Mouse (Mus musculus) stomach, embryonic 16.5 days (tissue): ENCODE data around the gene Med16. TPM values are rescaled to one million over a fixed set of nuclear protein-coding genes. Genes with fewer than 3 reads are reported as not detected.

Experiments
- ATAC-seq: fragments of 200-750 bp; cut with Nextera tagmentation; 2 replicates; pipeline ENCODE4 v1.8.0; 2017; ENCODE audit warnings: moderate number of reproducible peaks, moderate TSS enrichment; ENCODE audit not compliant: insufficient read depth, low FRiP score
- H3K27ac ChIP-seq: fragments of 300-500 bp; sonication (generic); 2 replicates; pipeline ENCODE4 v1.5.1; 2014; ENCODE audit warnings: low read length
- H3K27me3 ChIP-seq: fragments of 300-500 bp; sonication (generic); 2 replicates; pipeline ENCODE4 v1.6.1; 2014; ENCODE audit warnings: low read length, control low read depth, mixed read lengths; ENCODE audit not compliant: control insufficient read depth, insufficient read depth
- H3K36me3 ChIP-seq: fragments of 300-500 bp; sonication (generic); 2 replicates; pipeline ENCODE4 v1.6.1; 2014; ENCODE audit warnings: low read length; ENCODE audit not compliant: control insufficient read depth, insufficient read depth
- H3K4me1 ChIP-seq: fragments of 300-500 bp; sonication (generic); 2 replicates; pipeline ENCODE4 v1.6.1; 2014; ENCODE audit warnings: low read length, control low read depth, mixed read lengths; ENCODE audit not compliant: control insufficient read depth, insufficient read depth
- H3K4me2 ChIP-seq: fragments of 300-500 bp; sonication (generic); 2 replicates; pipeline ENCODE4 v1.6.1; 2014; ENCODE audit warnings: low read depth, low read length, mixed read lengths
- H3K4me3 ChIP-seq: fragments of 300-500 bp; sonication (generic); replicated peaks from 2 replicates; pipeline ENCODE4 v1.5.1; 2014; ENCODE audit warnings: mild to moderate bottlenecking, low read length
- H3K9ac ChIP-seq: fragments of 300-500 bp; sonication (generic); 2 replicates; pipeline ENCODE4 v1.6.1; 2014; ENCODE audit warnings: low read length
- H3K9me3 ChIP-seq: fragments of 300-500 bp; sonication (generic); replicated peaks from 2 replicates; pipeline ENCODE4 v1.6.1; 2016; ENCODE audit warnings: low read length, control low read depth; ENCODE audit not compliant: control insufficient read depth
- WGBS: fragments of 180-500 bp; shearing (Covaris S2); extraction: QIAGEN DNeasy Blood & Tissue Kit; methylation state at CpG from one replicate; pipeline ENCODE4 v1.1.7; 2014; 5-methylcytosine and 5-hydroxymethylcytosine counted together
- polyA plus RNA-seq: library from polyadenylated mRNA; unstranded; fragments of >200 nt; fragmentation: Nextera tagmentation; extraction: Ambion mirVana; gene quantifications from 2 replicates; pipeline ENCODE4 v1.2.1, GENCODE M21; 2015

Med16 gene
- polyA plus RNA-seq, 1 experiment from 2014 or later: 39.6 TPM

DNA sequence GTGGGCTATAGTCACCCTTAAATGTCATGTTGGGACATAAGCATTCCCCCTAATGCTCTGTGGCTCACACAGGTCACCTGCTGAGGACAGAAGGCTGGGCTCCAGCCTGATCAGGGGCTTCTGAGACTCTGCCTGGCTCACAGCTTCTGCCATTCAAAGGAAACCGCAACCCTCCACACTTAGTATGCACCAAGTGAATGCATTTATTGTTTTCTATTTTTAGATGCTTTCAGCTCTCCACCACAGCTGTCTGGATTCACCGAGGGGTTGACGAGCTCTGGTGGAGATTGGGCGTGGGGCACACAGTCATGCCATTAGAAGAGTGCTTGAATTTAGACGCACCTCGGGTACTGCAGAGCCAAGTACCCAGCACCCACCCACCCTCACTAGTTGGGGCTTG lies 35.4 kb downstream of the Med16 start:
- peak overlapping the region; percentile 85 for H3K9ac ChIP-seq
- no peak for ATAC-seq
- H3K4me2 ChIP-seq: peak overlapping the region; percentile 99
- whole genome bisulfite sequencing: 10% methylated on average over 6 of the region's 6 CpGs
- peak overlapping the region; percentile 67 for H3K4me3 ChIP-seq
- H3K27ac ChIP-seq: no peak overlapping the region
- no peaks in the 10 kb centered on the region for H3K9me3 ChIP-seq
- H3K4me1 ChIP-seq: peaks cover 8% of the 10 kb centered on the region
- H3K27me3 ChIP-seq: no peaks in the 10 kb centered on the region
- H3K36me3 ChIP-seq: no peaks in the 10 kb centered on the region

DNA sequence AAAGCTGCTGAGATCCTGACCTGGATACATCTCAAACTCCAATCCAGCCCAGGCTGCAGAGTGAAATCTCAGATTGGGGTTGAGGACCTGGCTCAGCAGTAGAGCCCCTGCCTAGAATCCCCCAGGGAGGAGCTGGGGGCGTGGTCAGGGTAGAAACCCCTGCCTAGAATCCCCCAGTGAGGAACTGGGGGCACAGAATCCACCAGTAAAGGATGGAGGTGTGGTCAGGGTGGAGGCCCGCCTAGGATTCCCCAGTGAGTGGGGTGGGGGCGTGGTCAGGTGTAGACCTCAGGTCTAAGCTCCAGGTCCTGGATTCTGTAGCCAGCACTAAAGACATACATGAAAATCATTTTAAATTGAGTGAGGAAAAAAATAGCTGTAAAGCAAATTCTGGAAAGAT lies 35.9 kb downstream of the Med16 start:
- peaks cover 8% of the 10 kb centered on the region for H3K4me1 ChIP-seq
- WGBS: 37% methylated on average over 3 of the region's 3 CpGs
- ATAC-seq: no peak
- H3K9ac ChIP-seq: no peak overlapping the region
- H3K36me3 ChIP-seq: no peaks in the 10 kb centered on the region
- H3K27ac ChIP-seq: no peak overlapping the region
- no peak overlapping the region for H3K4me2 ChIP-seq
- no peaks in the 10 kb centered on the region for H3K9me3 ChIP-seq
- H3K4me3 ChIP-seq: no peak overlapping the region; the same call in 1 of the 2 replicates
- no peaks in the 10 kb centered on the region for H3K27me3 ChIP-seq

DNA sequence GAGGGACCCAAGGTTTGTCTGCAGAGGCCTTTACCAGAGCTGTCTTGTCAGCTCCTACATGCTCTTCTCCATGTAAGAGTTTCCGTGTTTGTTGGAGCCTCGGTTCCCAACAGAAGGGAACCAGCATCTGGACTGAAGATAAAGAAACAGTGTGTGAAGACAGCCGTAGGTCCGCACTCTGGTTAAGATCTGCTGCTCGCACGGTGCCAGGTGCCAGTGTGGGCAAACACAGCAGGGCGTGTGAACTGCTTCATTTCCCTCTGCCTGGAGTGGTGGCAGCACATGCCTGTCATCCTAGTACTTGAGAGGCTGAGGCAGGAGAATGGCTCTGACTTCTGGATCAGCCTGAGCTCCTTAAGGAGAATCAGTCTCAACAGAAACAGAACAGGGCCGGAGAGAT lies 36.9 kb downstream of the Med16 start:
- H3K27me3 ChIP-seq: no peaks in the 10 kb centered on the region
- H3K9ac ChIP-seq: no peak overlapping the region
- no peak overlapping the region for H3K27ac ChIP-seq
- H3K4me3 ChIP-seq: no peak overlapping the region
- peaks cover 8% of the 10 kb centered on the region for H3K4me1 ChIP-seq
- no peaks in the 10 kb centered on the region for H3K36me3 ChIP-seq
- no peak overlapping the region for H3K4me2 ChIP-seq
- no peak for ATAC-seq
- no peaks in the 10 kb centered on the region for H3K9me3 ChIP-seq
- WGBS: 84% methylated on average over 8 of the region's 8 CpGs

DNA sequence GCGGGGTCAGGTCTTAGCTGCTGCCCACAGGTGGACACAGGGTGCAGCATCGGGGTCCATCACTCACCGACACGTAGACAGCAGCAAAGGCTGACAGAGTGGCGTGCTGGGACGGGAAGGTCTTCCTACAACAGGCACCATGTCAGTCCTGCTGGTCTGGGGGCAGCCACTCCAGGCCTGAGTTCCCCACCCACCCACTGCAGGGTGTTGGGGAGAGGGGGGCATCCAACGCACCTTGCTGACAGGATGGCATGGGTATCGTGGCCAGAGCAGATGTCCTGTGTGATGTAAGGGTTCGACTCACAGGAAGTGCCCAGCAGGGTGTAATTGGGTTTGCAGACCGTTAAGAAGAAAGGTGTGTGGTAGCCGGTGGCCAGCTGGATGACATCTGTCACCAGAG lies 42.1 kb downstream of the Med16 start:
- Histone ChIP-seq H3K4me1 (0 out of 2 replicates have a peak, but pooled peaks cover 3% of the 10 kb centered on the region), H3K36me3 (peaks cover 19% of the 10 kb centered on the region), H3K4me2 (no peak overlapping the region), H3K9me3 (no peaks in the 10 kb centered on the region), H3K9ac (no peak overlapping the region), H3K27me3 (no peaks in the 10 kb centered on the region), H3K27ac (no peak overlapping the region), H3K4me3 (no peak overlapping the region)
- WGBS: 72% methylated on average over 11 of the region's 11 CpGs
- ATAC-seq: no peak

DNA sequence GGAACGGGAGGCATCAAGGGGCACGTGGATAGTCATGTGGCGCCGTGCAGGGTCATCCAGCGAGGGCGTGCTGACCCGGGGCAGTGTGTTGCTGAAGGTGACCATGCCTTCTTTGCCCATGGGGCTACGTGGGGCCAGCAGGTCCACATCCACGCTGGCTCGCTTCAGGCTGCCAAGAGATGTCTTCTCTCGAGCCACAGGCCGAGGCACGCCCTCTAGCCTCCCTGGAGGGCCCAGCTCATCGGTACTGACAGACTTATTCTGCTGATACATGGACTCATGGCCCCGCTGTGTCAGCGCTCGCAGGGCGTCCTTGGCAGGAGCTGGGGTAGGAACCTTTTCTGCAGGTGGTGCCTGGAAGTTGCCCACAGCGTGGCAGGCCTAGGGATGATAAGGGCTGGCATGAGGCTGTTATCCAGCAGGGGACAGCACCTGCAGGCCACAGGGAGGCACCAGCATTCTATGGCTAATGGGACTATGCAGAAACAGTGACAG lies 42.9 kb downstream of the Med16 start:
- no peak overlapping the region for H3K4me3 ChIP-seq
- no peak for ATAC-seq
- no peak overlapping the region; the same call in 1 of the 2 replicates for H3K27ac ChIP-seq
- 64% methylated on average over 19 of the region's 19 CpGs for WGBS
- H3K9ac ChIP-seq: no peak overlapping the region
- no peak overlapping the region for H3K4me2 ChIP-seq
- no peaks in the 10 kb centered on the region for H3K9me3 ChIP-seq
- peaks cover 24% of the 10 kb centered on the region for H3K36me3 ChIP-seq
- H3K4me1 ChIP-seq: 0 out of 2 replicates have a peak, but pooled peaks cover 3% of the 10 kb centered on the region
- H3K27me3 ChIP-seq: no peaks in the 10 kb centered on the region

DNA sequence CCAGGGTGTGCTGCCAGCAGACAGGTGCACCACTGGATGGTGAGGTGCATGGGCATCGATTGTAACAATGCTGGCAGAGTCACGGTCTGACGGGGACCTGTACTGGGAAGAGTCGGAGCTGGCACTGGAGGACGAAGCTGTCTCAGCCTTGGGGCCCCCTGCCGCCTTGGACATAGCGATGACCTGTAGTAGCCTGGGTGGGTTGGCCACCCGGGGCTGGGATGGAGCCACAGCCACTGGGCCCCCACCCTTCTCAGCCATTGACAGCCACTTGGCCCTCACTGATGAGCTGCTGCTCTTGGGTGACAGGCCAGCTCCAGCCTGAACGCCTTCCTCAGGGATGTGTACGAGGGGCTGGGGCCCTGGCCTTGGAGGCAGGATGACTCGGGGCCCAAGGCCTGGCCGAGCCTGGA lies 43.5 kb downstream of the Med16 start:
- Histone ChIP-seq H3K27ac (no peak overlapping the region; the same call in 1 of the 2 replicates), H3K9me3 (no peaks in the 10 kb centered on the region), H3K4me2 (no peak overlapping the region), H3K9ac (no peak overlapping the region), H3K4me3 (no peak overlapping the region), H3K4me1 (0 out of 2 replicates have a peak, but pooled peaks cover 5% of the 10 kb centered on the region), H3K27me3 (no peaks in the 10 kb centered on the region), H3K36me3 (peaks cover 31% of the 10 kb centered on the region)
- WGBS: 56% methylated on average over 12 of the region's 12 CpGs
- ATAC-seq: 0 out of 2 replicates have a peak, but pooled peaks have one; percentile 4

DNA sequence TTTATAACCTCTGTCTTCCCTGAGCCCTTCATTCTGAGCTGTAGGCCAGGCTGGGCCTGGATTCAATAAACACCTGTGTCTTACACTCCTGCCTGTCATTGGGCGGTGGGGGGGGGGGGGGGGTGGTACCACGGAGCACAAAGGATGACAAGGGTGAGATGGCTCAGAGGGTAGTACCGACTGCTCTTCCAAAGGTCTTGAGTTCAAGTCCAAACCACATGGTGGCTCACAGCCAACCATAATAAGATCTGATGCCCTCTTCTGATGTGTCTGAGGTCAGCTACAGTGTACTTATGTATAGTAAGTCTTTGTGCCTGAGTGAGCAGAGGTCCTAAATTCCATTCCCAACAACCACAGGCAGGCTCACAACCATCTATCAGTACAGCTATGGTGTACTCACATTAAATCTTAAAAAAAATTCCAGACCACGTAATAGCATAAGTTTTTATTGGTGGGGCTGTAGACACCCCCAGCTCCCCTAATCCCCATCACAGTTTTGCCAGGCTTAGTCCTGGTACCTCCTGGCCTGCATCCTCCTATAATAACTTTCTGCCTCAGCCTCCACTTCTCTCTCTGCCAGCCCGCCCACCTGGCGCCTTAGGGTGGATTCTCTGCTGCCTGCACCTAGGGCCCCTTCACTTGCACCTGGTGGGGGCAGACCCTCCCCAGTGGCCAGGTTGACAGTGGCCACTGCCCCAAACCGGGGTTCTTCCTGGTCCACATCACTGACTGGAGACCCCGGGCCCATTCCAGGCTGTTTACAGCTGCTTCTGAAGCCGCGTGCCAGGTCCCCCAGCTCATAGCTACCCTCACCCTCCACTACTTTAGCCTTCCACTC lies 44.2 kb downstream of the Med16 start:
- ATAC-seq: peak; percentile 8; the same call in 1 of the 2 replicates
- Histone ChIP-seq H3K4me2 (no peak overlapping the region), H3K9ac (no peak overlapping the region), H3K27me3 (no peaks in the 10 kb centered on the region), H3K4me1 (0 out of 2 replicates have a peak, but pooled peaks cover 7% of the 10 kb centered on the region), H3K27ac (no peak overlapping the region; the same call in 1 of the 2 replicates), H3K9me3 (no peaks in the 10 kb centered on the region), H3K4me3 (no peak overlapping the region), H3K36me3 (peaks cover 37% of the 10 kb centered on the region)
- 46% methylated on average over 10 of the region's 10 CpGs for WGBS

DNA sequence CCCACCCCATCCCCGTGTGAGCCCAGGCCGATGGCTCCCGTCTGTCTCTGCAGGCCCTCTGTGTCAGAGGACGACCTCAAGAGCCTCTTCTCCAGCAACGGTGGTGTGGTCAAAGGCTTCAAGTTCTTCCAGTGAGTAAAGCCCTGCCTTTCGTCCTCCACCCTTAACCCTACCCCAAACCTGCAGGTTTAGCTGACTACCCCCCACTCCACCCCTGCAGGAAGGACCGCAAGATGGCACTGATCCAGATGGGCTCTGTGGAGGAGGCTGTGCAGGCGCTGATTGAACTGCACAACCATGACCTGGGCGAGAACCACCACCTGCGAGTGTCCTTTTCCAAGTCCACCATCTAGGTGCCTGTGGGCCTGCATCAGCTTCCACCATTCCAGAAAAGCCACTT lies 45.8 kb downstream of the Med16 start:
- no peak overlapping the region for H3K4me3 ChIP-seq
- H3K4me1 ChIP-seq: peaks cover 22% of the 10 kb centered on the region
- no peaks in the 10 kb centered on the region for H3K9me3 ChIP-seq
- no peak overlapping the region for H3K4me2 ChIP-seq
- H3K27ac ChIP-seq: no peak overlapping the region
- H3K9ac ChIP-seq: no peak overlapping the region
- no peaks in the 10 kb centered on the region for H3K27me3 ChIP-seq
- no peak for ATAC-seq
- 57% methylated on average over 10 of the region's 10 CpGs for WGBS
- peaks cover 42% of the 10 kb centered on the region for H3K36me3 ChIP-seq

DNA sequence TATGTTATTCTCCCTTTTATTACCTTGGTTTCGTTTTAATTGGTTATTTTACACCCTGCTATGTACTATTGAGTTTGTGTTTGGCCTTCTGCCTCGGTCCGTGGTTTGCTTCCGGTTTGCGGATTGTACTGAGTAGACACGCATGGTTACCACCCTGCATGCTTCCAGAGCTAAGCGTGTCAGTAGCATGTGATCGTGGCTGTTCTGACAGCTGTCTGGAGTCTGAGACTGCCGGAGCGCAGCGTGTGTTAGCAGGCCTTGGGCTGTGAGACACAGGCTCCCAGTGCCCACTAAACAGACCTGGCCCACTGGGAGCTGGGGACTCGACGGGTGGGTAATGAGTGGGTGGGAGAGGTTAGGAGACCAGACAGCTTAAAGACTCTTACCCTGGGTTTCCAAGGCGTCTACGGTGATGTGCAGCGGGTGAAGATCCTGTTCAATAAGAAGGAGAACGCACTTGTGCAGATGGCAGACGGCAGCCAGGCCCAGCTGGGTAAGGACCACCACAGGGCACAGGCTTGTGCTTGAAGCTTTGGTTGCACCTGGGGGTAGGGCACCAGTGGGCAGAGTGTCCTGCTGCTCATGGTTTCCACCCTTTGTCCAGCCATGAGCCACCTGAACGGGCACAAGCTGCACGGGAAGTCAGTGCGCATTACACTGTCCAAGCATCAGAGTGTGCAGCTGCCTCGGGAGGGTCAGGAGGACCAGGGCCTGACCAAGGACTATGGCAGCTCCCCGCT lies 46.5 kb downstream of the Med16 start:
- Histone ChIP-seq H3K27ac (no peak overlapping the region), H3K9ac (no peak overlapping the region), H3K9me3 (no peaks in the 10 kb centered on the region), H3K4me2 (no peak overlapping the region), H3K27me3 (no peaks in the 10 kb centered on the region), H3K36me3 (peaks cover 42% of the 10 kb centered on the region), H3K4me1 (peaks cover 29% of the 10 kb centered on the region), H3K4me3 (no peak overlapping the region)
- ATAC-seq: no peak
- WGBS: 84% methylated on average over 23 of the region's 23 CpGs
